10 mouse cellular contexts compared by ENCODE assay signal in the genomic region with DNA sequence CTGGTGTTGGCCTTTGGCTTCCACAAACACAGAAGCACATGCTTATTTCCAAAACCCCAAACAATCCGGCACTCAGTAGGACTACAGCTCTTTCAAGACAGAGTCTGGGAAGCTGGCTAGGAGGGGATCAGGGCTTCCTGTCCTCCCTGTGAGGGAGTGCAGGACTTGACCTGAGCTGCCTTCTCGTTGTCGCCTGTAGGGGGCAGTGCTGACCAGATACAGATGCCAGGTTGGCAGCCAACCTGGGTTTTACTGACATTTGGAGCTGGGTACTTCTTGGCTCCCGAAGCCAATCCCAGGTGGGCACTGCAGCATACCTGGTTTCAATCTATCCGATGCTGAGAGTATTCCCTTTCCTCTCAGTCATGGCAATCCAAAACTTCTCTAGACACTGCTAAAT. TPM values are rescaled to one million over a fixed set of nuclear protein-coding genes. Genes with fewer than 3 reads are reported as not detected.
DNase-seq lines count a peak whose midpoint lies in the region; ATAC-seq and TF ChIP-seq lines count a peak whose summit lies in the region.
"Had no signal": no experiment of that assay in that cellular context is flagged by ENCODE, and none has a peak within 500 bp of the region (broad histone marks: within the 10 kb centered on the region; RNA-seq: fewer than 3 reads in every experiment).

No protein-coding gene starts in this region.

- H3K4me1 ChIP-seq in intestine, postnatal 0 days (replicated peaks; ENCODE audit: control insufficient read depth, insufficient read depth, low read length) = no peaks in the 10 kb centered on the region
- H3K4me1 ChIP-seq in intestine, embryonic 16.5 days (ENCODE audit: control insufficient read depth, insufficient read depth, low read length) = no peaks in the 10 kb centered on the region
- peaks cover 0 to 8% of the 10 kb centered on the region in 2 experiments; a peak in 2 of 4 replicates for H3K4me1 ChIP-seq in ES-E14 (ENCODE audit: control insufficient read depth in 2 of 2, insufficient read depth in 2 of 2, low read length in 2 of 2, poor library complexity in 1 of 2)
- H3K4me1 ChIP-seq: neural tube, embryonic 13.5 days had no signal

- H3K36me3 ChIP-seq in intestine, postnatal 0 days (ENCODE audit: control insufficient read depth, insufficient read depth) = no peaks in the 10 kb centered on the region
- no peaks in the 10 kb centered on the region for H3K36me3 ChIP-seq in intestine, embryonic 16.5 days (ENCODE audit: control insufficient read depth, insufficient read depth, low read length)
- no peaks in the 10 kb centered on the region for H3K36me3 ChIP-seq in ES-E14 (ENCODE audit: control insufficient read depth, insufficient read depth, low read length, poor library complexity, severe bottlenecking)
- H3K36me3 ChIP-seq: neural tube, embryonic 13.5 days had no signal

- intact Hi-C loops in left cerebral cortex, postnatal 36 days (cut with DNase I) = no loop called here

- H3K27me3 ChIP-seq in intestine, postnatal 0 days (replicated peaks; ENCODE audit: control insufficient read depth, insufficient read depth, low read length) = no peaks in the 10 kb centered on the region
- no peaks in the 10 kb centered on the region for H3K27me3 ChIP-seq in intestine, embryonic 16.5 days (replicated peaks; ENCODE audit: control insufficient read depth, insufficient read depth, low read length)
- H3K27me3 ChIP-seq: neural tube, embryonic 13.5 days had no signal

- no peak overlapping the region for H3K4me2 ChIP-seq in intestine, postnatal 0 days (replicated peaks; ENCODE audit: low read depth)
- no peak overlapping the region for H3K4me2 ChIP-seq in intestine, embryonic 16.5 days (ENCODE audit: low read depth, low read length)
- H3K4me2 ChIP-seq: neural tube, embryonic 13.5 days had no signal

- no peak overlapping the region for H3K9ac ChIP-seq in intestine, postnatal 0 days (ENCODE audit: low read depth, low read length)
- H3K9ac ChIP-seq in intestine, embryonic 16.5 days (ENCODE audit: low read depth, low read length) = no peak overlapping the region
- H3K9ac ChIP-seq in ES-E14 (ENCODE audit: insufficient read depth, low read depth, low read length, poor library complexity, severe bottlenecking) = no peak overlapping the region
- H3K9ac ChIP-seq: neural tube, embryonic 13.5 days had no signal

- H3K4me3 ChIP-seq in intestine, postnatal 0 days (ENCODE audit: low read depth, low read length) = no peak overlapping the region
- H3K4me3 ChIP-seq in intestine, embryonic 16.5 days (ENCODE audit: low read length) = no peak overlapping the region
- no peak overlapping the region for H3K4me3 ChIP-seq in ES-E14 (ENCODE audit: insufficient read depth in 1 of 2, low read depth in 1 of 2, low read length in 2 of 2, poor library complexity in 1 of 2, severe bottlenecking in 1 of 2)
- H3K4me3 ChIP-seq: neural tube, embryonic 13.5 days had no signal

- ATAC-seq in intestine, postnatal 0 days = no peak
- no peak for ATAC-seq in intestine, embryonic 16.5 days
- ATAC-seq in megakaryocyte progenitor cell, adult 5-6 weeks (replicated peaks; ENCODE audit: poor library complexity) = peak; percentile 79

- in situ Hi-C loops in ES-E14 (cut with MboI; ENCODE audit: low sequenced_read_pairs in 2 of 2, unreplicated experiment in 2 of 2) = no loop called here

- TF ChIP-seq CTCF in intestine, postnatal 0 days (IDR thresholded peaks at IDR 0.05; ENCODE audit: low read depth) = peak; percentile 46

- H3K9me3 ChIP-seq in intestine, postnatal 0 days (ENCODE audit: control insufficient read depth) = no peaks in the 10 kb centered on the region
- no peaks in the 10 kb centered on the region for H3K9me3 ChIP-seq in intestine, embryonic 16.5 days (ENCODE audit: control insufficient read depth, low read length)
- no peaks in the 10 kb centered on the region for H3K9me3 ChIP-seq in ES-E14 (ENCODE audit: control insufficient read depth, insufficient read depth, low read depth, low read length)

- H3K27ac ChIP-seq in intestine, postnatal 0 days (ENCODE audit: low read depth, low read length) = no peak overlapping the region
- H3K27ac ChIP-seq in intestine, embryonic 16.5 days (ENCODE audit: low read length) = no peak overlapping the region
- H3K27ac ChIP-seq in ES-E14 (ENCODE audit: insufficient read depth, low read depth, low read length, poor library complexity, severe bottlenecking) = no peak overlapping the region
- H3K27ac ChIP-seq: neural tube, embryonic 13.5 days had no signal

- DNase-seq in ES-E14 (ENCODE audit: low read depth, low spot score) = peak; percentile 74
- peak; percentile 11 for DNase-seq in cerebellum, adult 9-11 months
- DNase-seq in Muller cell, postnatal 12 days (ENCODE audit: inconsistent ontology term) = no peak
- DNase-seq in embryo, embryonic 10.5 days (ENCODE audit: low spot score) = no peak
- DNase-seq in left cerebral cortex, postnatal 36 days (ENCODE audit: low spot score in 2 of 2) = no peak

- 47% methylated on average over 5 of the region's 5 CpGs for WGBS in intestine, postnatal 0 days
- WGBS in intestine, embryonic 16.5 days = 51% methylated on average over 5 of the region's 5 CpGs

TF ChIP-seq in ES-E14, 5 proteins besides CTCF, POLR2A, EP300 and RAD21:
- TF ChIP-seq ZNF384 (IDR thresholded peaks at IDR 0.05; ENCODE audit: low read depth, low read length) = no peak
- TF ChIP-seq CHD2 (IDR thresholded peaks at IDR 0.05; ENCODE audit: low read depth, low read length) = no peak
- TF ChIP-seq HCFC1 (IDR thresholded peaks at IDR 0.05; ENCODE audit: borderline replicate concordance, insufficient read depth, low read length) = no peak
- no peak for TF ChIP-seq MAFK (IDR thresholded peaks at IDR 0.05; ENCODE audit: insufficient read depth, low read depth, low read length)
- no peak for TF ChIP-seq ZC3H11A (IDR thresholded peaks at IDR 0.05; ENCODE audit: borderline replicate concordance, low read depth, low read length)

RNA-seq across cellular contexts. Expression of a gene that starts 8.9 kb away (rescaled TPM):
- polyA plus RNA-seq in intestine, postnatal 0 days (2015; fragmentation: Nextera tagmentation; extraction: Ambion mirVana) = not detected in 2 replicates
- not detected in 2 replicates for polyA plus RNA-seq in intestine, embryonic 16.5 days (2015; fragmentation: Nextera tagmentation; extraction: Ambion mirVana)
- total RNA-seq in ES-E14 (2012; rRNA removed) = 2.1 and 3.3 TPM in 2 replicates
- total RNA-seq in megakaryocyte progenitor cell, adult 5-6 weeks (2015) = not detected in 2 replicates
- total RNA-seq in megakaryocyte progenitor cell, adult 5-6 weeks (2017) = not detected in 2 replicates
- total RNA-seq in left cerebral cortex, postnatal 36 days (2021) = not detected
- polyA plus RNA-seq: intestine, embryonic 14.5 days; neural tube, embryonic 13.5 days had no signal

RNA-seq across cellular contexts. Expression of a gene that starts 16.3 kb away (rescaled TPM):
- not detected in 2 replicates for polyA plus RNA-seq in intestine, postnatal 0 days (2015; fragmentation: Nextera tagmentation; extraction: Ambion mirVana)
- polyA plus RNA-seq in intestine, embryonic 16.5 days (2015; fragmentation: Nextera tagmentation; extraction: Ambion mirVana) = not detected in 2 replicates
- not detected in 2 replicates for total RNA-seq in ES-E14 (2012; rRNA removed)
- total RNA-seq in megakaryocyte progenitor cell, adult 5-6 weeks (2015) = not detected in 2 replicates
- total RNA-seq in megakaryocyte progenitor cell, adult 5-6 weeks (2017) = not detected in 2 replicates
- not detected for total RNA-seq in left cerebral cortex, postnatal 36 days (2021)
- polyA plus RNA-seq: intestine, embryonic 14.5 days; neural tube, embryonic 13.5 days had no signal

RNA-seq across cellular contexts. Expression of a gene that starts 39.4 kb away (rescaled TPM):
- polyA plus RNA-seq in intestine, postnatal 0 days (2015; fragmentation: Nextera tagmentation; extraction: Ambion mirVana) = not detected in 2 replicates
- polyA plus RNA-seq in intestine, embryonic 16.5 days (2015; fragmentation: Nextera tagmentation; extraction: Ambion mirVana) = not detected in 2 replicates
- total RNA-seq in ES-E14 (2012; rRNA removed) = 9.7 and 12.4 TPM in 2 replicates
- total RNA-seq in megakaryocyte progenitor cell, adult 5-6 weeks (2015) = not detected in 2 replicates
- total RNA-seq in megakaryocyte progenitor cell, adult 5-6 weeks (2017) = not detected in 2 replicates
- not detected for total RNA-seq in left cerebral cortex, postnatal 36 days (2021)
- polyA plus RNA-seq: intestine, embryonic 14.5 days; neural tube, embryonic 13.5 days had no signal

RNA-seq across cellular contexts. Expression of a gene that starts 41.1 kb away (rescaled TPM):
- 18.5 and 18.7 TPM in 2 replicates for polyA plus RNA-seq in intestine, postnatal 0 days (2015; fragmentation: Nextera tagmentation; extraction: Ambion mirVana)
- polyA plus RNA-seq in intestine, embryonic 16.5 days (2015; fragmentation: Nextera tagmentation; extraction: Ambion mirVana) = 34.6 and 35.3 TPM in 2 replicates
- total RNA-seq in ES-E14 (2012; rRNA removed) = 16.6 and 21.6 TPM in 2 replicates
- total RNA-seq in megakaryocyte progenitor cell, adult 5-6 weeks (2015) = 4.1 and 6.2 TPM in 2 replicates
- 16.4 and 20.9 TPM in 2 replicates for total RNA-seq in megakaryocyte progenitor cell, adult 5-6 weeks (2017)
- total RNA-seq in left cerebral cortex, postnatal 36 days (2021) = 10 to 100 TPM; 59.9 to 62.9 TPM

RNA-seq across cellular contexts. Expression of a gene that starts 57.3 kb away (rescaled TPM):
- 42.2 and 46.5 TPM in 2 replicates for polyA plus RNA-seq in intestine, postnatal 0 days (2015; fragmentation: Nextera tagmentation; extraction: Ambion mirVana)
- 20.6 and 20.9 TPM in 2 replicates for polyA plus RNA-seq in intestine, embryonic 16.5 days (2015; fragmentation: Nextera tagmentation; extraction: Ambion mirVana)
- 20.9 and 29.0 TPM in 2 replicates for total RNA-seq in ES-E14 (2012; rRNA removed)
- 14.3 and 17.8 TPM in 2 replicates for total RNA-seq in megakaryocyte progenitor cell, adult 5-6 weeks (2015)
- total RNA-seq in megakaryocyte progenitor cell, adult 5-6 weeks (2017) = 20.4 and 24.8 TPM in 2 replicates
- total RNA-seq in left cerebral cortex, postnatal 36 days (2021) = 10 to 100 TPM; 26.1 to 29.0 TPM

Comparison
In these comparisons a context has a peak if more than half of its experiments do, and no peak if none do; other contexts are left out.
1. DNase-seq: peak in ES-E14 (single experiment) and cerebellum, adult 9-11 months (single experiment); none in Muller cell, postnatal 12 days (single experiment), embryo, embryonic 10.5 days (single experiment) and left cerebral cortex, postnatal 36 days (0 of 2).
2. RNA of a gene that starts 39.4 kb away (total RNA-seq): 9.7 to 12.4 TPM in ES-E14; not detected in megakaryocyte progenitor cell, adult 5-6 weeks and not detected in left cerebral cortex, postnatal 36 days; every median in the first group is over 10 times any median in the second.